Mouse (Mus musculus) hindlimb bud, embryonic 11.5 days (tissue): Measurements from ENCODE around the gene Lim2.
"Not testable (repeated sequence)": the region's sequence is repeated elsewhere in the genome, so short reads cannot be mapped to it uniquely, and the experiment has no call there.

Experiments
- DNase-seq: peaks from one replicate; pipeline ENCODE4 v3.0.0-alpha.2; 2012; ENCODE audit warnings: low read depth, low spot score; ENCODE audit errors: extremely low spot score

Gene Lim2

DNA sequence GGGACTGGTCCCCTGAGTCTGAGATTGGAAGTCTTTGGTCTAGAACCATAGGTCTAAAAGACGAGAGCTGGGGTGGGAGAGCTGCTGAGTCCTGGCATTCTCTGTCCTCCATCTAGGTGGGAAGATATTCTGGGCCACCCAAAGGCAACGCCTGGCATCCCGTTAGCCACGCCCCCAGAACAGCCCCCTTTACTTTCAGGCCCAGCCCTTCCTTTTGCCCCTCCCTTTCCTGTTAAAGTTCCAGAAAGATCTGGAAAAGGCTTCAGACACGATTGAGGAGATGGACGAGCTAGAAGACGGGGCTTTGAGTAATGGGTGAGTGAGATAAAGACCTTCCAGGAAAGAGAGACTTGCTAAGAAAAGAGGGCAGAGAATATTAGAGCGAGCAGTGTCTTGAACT lies at the start of gene Lim2:
Gene Lim2, plus strand, starts transcription at position 265 of the 400 bp plus-strand sequence.
- no peak for DNase-seq

DNA sequence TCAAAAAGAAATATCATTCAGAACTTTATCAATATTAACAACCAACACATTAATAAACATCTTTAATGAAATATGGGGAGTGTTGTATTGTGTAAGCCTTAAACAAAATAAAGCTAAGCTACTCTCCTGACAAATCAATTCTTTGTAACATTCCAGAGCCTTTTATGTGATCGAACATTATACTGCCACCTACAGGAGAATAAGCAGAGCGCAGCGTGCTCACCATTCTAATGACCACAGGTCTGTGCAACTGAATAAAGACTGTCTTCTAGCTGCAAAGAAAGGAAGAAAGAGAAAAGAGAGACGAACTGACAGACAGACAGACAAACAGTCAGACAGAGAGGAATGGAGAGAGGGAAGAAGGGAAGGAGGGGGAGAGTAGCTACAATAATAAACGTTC lies 49.2 kb upstream of the Lim2 start:
- DNase-seq = peak; percentile 24

DNA sequence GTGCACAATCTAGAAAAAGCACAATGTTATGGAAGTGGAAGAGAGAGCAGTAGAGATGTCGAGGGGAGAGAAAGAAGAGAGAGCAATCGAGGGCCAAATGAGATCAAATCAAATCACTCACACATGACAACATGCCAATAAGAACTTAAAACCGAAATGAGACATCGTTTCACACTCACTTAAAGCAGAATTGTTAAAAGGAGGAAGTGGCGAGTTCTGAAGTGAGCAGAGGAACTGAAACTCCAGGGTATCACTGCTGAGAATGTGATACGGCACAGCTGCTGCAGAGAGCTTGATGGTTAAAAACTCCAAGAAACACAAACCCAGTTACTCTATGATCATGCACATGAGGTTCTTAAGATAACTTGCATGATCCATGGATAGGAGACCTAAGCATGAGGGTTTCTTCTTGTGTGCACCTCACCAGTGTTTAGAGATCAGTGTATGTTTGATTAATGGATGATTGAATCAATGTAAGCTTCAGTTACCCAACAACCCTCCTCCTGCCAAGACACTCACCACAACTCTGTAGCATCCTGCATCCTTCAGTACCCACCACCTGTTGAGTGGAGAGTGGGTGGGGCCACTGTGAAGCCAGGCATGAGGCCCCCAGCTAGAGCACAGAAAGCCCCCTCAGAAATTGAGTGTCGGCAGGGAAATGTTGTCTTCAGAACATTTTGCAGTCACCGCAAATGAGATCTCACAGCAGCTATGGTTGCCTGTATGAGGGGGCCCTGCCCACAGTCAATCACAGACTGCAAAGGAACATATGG lies 34.9 kb upstream of the Lim2 start:
- DNase-seq = no peak

DNA sequence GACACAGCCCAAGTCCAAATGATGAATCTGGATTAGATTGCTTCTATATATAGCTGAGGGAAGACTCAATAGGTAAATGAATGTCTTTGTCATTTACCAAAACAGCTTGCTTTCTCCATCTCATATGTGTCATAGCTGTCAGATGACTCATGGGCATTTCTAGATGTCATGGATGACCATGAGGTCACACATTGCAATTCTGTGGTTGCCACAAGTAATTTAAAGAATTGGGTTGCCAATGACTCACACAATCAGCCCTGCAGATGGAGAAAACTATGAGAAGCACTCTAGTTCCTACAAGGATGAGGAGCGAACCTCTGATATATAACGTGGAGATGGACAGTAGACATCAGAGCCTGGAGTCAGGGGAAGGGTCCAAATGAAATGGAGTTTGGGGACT lies 28.0 kb upstream of the Lim2 start:
- no peak for DNase-seq

DNA sequence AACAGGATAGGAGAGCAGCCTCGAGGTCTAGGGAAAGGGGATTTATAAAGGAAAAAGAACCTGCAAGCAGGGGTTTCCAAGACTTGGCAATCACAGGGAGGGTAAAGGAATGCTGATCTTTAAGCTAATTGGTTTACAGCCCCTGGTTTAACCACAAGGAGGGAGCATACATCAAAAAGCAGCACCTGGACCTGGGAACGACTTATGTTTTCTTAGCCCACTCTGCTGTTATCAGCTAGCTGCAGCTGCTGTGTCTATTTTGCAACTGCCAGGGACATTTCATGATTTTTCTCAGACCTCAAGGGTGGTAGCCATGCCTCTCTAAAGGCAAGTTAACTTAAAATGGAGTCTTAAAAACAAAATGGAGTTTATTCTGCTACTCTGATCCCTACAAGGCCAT lies 24.8 kb upstream of the Lim2 start:
- DNase-seq = no peak

DNA sequence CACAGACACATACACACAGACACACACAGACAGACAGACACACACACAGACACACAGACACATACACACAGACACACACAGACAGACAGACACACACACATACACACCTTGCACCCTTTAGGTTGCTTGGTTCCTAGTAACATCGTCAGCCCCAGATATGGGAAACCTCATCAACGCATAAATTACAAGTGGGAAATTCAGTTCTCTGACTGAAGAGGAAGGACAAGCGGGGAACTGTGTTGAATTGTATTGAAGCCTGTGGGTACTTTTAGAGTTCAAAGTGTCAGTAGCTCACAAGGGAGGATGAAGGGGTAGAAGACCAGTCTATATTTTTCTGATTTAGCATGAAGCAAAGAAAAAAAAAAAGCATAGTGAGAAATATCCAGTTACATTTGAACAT lies 19.9 kb upstream of the Lim2 start:
- no peak for DNase-seq

DNA sequence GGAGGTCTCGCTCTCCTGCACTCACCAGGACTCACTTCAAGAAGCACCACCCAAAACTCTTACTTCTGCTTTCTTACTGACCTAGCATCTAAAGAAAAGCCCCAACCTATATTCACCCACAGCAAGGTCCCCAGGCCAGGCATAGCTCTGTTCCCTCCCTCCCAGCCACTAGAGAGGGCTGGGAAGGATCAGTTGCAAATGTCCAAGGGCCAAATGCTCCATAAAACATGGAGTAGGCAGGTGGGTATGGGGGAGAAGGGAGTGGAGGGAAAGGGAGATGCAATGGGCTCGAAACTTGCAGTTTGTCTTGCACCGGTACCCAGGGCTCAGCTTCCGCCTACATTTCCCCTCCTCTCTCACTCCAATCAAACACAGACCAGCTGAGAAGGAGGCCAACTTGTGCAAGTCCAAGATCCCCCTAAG lies 19.3 kb upstream of the Lim2 start, which contains the start of gene Siglecg:
Gene Siglecg, plus strand, starts transcription at position 74 of the 423 bp plus-strand sequence.
- DNase-seq = no peak

DNA sequence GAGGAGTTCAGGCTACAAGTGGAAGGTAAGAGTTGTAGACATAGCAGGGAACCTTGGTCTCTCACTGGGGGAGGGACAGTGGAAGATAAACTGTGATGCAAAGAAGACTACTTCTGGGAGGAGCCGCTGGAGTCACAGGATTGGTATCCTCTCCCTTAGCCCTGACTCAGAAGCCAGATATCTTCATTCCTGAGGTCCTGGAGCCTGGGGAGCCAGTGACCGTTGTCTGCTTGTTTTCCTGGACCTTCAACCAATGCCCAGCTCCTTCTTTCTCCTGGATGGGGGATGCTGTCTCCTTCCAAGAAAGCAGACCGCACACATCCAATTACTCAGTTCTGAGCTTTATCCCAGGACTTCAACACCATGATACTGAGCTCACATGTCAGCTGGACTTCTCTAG lies 18.4 kb upstream of the Lim2 start:
- no peak for DNase-seq

DNA sequence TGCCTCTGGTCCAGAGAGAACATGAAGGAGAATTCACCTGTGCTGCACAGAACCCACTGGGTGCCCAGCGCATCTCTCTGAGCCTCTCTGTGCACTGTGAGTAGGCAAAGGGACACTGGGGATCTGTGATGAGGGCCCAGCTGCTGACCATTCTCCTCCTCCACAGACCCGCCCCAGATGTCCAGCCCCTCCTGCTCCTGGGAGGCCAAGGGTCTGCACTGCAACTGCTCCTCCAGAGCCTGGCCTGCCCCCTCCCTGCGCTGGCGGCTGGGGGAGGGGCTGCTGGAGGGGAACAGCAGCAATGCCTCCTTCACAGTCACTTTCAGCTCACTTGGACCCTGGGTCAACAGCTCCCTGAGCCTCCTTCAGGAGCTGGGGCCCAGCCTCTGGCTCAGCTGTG lies 15.7 kb upstream of the Lim2 start:
- DNase-seq = not testable (repeated sequence)

DNA sequence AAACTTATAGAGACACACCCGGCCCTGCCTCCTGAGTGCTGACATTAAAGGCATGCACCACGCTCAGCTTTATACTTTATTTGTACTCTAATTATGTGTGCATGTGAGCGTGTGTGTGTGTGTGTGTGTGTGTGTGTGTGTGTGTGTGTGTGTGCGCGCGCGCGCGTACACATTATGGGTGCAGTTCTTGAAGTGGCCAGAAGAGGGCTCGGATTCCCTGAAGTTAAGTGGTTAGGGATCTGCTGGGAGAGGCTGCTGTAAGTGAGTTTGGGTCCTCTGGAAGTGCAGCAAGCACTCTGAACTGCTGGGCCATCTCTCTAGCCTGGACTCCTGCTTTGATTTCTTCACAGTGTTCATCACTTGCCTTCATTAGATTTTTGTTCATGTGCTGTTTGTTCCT lies 10.2 kb upstream of the Lim2 start:
- DNase-seq = no peak

DNA sequence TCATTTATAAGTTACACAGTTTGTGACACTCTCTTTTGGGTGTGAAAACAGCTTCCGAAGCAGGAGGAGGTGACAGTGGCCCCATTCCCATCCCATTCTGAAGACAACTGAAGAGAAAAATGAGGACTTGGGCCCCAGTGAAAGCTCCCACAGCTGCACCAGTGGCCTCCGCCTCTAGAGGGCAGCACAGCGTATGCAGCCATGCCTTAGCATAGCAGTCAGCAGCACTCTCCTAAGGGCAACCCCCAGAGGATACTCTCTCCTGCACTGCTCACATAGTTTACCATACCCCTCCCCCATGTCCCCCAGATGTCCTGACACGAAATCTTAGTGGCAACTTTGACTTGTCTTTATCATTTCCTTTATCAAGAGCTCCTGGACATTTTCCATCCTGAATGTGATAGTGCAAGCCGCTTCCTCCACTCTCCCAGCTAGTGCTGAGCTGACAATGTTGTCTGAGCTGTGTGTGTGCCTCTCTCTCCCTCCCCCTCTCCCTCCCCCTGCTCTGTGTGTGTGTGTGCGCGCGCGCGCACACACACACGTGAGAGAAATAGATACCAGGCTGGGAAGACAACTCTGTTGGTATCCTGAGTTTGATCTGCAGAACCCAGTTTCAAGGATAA lies 4.4 kb upstream of the Lim2 start:
- peak; percentile 12 for DNase-seq

DNA sequence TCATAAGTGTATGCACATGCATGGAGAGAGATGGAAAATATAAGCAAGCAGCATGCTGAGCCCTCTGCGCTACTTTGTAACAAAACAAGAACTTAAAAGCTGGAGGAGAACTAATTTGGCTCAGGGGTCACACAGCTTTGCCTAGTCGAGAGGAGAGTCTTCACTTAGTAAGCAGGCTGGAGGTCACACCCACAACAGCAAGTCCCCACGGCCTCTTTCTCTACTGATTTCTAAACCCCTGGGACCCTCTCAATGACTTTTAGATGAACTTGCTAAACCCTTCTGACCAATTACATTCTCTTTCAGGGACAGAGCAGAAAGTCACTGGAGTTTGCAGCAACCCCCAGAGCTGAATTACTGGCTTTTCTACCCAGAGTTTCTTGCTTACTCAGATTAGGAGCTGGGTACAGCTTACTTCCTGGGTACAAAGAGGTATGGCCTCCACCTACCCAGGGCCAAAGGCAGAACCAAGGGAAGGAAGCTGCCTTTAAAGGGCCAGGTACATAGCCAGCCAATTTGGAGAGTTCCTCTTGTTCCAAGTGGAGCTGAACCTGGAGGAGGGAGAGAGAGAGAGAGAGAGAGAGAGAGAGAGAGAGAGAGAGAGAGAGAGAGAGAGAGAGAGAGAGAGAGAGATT lies 3.4 kb upstream of the Lim2 start:
- no peak for DNase-seq

DNA sequence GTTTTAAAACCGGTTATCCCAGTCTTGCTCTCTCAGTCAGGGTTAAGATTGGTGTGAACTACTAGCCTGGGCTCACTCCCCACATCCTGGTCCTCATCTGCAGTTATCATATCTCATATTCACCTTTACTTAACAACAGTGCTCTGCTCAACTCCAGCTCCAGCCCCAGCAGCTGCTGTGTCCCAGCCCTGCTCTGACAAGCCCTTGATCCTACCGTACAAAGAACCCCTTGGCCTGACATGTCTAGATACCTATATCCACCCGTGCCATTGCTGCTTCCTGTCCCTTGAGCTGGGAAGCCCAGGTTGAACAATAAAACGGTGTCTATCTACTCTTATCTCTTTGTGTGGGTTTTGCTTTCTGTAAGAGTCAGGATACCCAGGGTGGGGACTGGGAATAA lies 2.0 kb downstream of the Lim2 start:
- no peak for DNase-seq

DNA sequence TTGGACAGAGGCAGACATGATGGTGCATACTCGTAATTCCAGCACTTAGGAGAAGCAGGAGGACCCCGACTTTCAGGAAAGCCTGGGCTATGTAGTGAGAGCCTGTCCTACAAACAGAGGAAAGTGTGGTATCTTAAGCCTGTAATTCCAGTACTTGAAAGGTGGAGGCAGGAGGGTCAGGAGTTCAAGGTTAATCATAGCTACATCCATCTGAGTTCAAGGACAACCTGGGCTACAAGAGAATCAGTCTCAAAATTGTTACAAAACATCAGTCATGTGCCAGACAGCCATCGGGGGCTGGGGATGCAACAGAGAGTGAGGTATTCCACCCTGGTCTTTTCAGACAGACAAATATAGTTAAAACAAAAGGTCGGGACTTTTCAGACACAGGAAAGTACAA lies 5.4 kb downstream of the Lim2 start:
- DNase-seq = no peak

DNA sequence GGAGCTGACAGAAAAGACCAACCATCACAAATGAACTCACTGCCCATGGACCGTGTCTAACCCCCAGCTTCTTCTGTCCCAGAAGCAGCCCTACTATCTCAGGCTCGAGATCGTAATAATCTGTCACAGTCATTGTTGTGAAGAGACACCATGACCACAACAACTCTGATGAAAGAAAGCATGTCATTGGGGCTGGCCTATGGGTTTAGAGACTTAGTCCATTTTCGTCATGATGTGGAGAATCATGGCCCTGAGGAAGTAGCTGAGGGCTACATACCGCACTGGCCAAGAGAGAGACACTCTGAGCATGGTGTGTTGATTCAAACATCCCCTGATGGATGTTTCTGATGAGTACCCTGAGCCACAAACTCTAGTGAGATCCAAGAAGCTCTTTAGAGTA lies 7.2 kb downstream of the Lim2 start:
- no peak for DNase-seq

DNA sequence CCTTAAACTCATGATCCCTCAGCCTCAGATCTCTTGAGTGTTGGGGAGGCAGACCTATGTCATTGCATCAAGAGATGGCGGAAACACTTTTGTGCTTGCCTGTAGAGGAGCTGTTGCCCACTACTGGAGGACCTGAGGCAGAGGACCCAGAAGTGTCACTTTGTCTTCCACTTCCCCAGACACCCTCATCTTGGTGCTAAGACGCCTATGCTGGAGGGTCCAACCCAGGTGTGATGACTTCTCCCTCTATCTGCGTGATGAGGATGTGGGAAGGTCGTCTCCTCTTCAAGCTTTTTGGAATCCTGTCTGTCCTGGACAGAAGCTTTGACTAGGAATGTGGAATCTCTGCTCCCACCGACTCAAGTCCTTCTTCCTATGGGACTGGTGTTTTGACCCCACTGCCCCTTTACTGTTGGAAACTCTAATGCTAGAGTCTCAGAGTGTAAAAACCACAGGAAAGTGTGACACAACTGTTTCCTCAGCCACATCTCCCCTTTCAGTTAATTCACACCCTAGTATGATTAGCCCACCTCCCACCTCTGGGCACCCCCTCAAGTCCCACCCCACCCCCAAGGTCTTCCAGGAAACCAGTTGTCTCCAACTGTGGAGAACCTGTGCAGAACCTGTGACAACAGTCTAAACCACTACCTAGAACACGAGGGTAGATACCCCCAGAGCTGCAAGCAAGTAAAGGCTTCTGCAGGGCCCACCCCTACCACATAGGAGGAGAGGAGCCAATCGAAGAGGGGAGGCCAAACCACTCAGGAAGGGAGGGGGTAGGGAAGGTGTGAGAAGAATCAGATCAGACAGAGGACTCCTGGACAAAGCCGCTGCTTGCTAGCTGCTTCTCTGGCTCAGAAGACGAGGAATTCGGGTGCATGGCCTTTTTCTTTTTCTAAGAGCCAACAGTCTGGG lies 9.1 kb downstream of the Lim2 start, which contains the start of gene Nkg7:
Gene Nkg7, plus strand, starts transcription at position 733 of the 915 bp plus-strand sequence.
- DNase-seq = no peak

DNA sequence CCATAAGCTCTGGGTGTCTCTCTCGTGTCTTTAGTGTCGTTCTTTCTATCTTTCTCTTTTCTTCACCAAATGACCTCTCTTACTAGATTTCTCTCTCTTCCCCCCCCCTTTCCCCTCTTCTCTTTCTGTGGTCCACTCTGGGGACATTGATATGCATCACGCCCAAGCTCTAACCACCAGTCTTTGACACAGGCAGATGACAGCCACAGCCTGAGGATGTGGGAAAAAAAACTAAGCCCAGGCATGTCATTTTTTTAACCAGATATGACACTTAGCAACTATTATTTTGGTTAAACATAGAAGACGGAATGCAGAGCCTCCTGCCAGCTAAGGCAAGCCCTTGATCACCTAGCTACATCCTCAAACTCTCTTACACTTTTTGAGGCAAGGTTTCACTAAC lies 11.1 kb downstream of the Lim2 start:
- no peak for DNase-seq

DNA sequence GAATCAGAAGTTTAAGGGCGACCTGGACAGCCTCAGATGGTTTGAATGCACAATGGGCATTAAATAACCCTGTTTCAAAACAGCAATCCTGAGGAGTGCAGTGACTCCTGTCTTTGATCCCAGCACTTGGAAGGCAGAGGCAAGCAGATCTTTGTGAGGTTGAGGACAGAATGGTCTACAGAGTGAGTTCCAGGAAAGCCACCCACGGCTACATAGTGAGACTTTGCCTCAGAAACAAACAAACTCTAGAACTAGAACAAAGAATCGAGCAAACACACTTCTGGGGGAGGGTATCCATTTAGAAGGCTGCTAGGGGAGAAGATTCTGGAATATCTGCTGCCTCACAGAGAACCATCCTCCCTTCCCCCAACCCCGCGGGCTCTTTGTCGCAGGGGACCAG lies 13.0 kb downstream of the Lim2 start, which contains the start of gene Cldnd2:
Gene Cldnd2, plus strand, starts transcription at position 301 of the 400 bp plus-strand sequence.
- DNase-seq = no peak

DNA sequence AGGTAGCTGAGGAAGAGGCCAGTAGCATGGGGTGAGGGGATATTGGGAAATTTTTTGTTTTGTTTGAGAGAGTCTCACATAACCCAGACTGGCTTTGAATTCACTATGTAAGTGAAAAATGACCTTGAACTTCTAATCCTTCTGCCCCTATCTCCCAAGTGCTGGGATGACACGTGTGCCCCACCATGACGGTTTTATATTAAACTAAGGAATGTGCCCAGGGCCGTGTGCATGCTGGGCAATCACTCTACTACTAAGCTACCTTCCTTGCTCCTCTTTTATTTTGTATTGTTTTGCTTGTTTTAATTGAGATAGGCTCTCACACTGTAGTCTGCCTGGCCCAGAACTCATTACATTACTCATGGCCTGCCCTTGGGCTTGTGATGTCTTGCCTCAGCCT lies 13.6 kb downstream of the Lim2 start:
- no peak for DNase-seq

DNA sequence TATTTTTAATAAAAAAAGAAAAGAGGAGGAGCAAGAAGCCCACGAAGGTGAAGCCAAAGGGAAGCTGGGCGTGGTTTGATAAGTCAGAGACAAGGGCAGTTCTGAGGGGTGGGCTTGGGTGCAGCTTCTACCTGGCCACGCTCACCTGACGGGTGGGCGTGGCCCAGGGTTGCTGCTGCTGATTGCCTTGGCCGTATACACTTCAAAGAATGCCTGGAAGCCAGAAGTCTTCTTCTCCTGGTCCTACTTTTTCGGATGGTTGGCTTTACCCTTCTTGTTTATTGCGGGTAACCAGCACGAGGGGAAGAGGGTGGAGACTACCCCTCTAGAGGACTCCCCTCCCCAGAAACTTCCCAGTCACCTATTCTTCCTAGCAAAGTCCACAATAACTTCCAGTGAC lies 15.2 kb downstream of the Lim2 start:
- no peak for DNase-seq
